Comparison of ENCODE assay signal across 8 mouse cellular contexts in the genomic region with DNA sequence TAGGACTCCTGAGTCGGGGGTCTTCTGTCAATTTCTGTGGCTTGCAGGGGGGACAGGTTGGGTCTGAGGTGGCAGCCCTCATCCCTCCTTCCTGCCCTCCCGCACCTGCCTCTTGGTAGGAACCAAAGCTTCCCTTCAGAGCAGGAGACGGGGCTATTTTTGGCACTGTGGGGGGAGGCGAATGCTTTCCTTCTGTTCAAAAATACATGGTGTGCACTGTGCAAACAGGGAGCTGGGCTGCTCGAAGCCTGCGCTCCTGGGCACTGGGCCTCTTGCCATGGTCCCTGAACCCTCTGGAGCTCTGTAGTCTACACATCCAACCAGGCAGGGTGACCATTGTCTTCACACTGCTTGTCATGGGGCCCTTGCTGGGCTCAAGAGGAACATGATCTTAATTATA. TPM values are rescaled to one million over a fixed set of nuclear protein-coding genes. Genes with fewer than 3 reads are reported as not detected.
DNase-seq lines count a peak whose midpoint lies in the region; ATAC-seq and TF ChIP-seq lines count a peak whose summit lies in the region.

No protein-coding gene starts in this region.

- no peak for TF ChIP-seq POLR2A in limb, embryonic 14.5 days (IDR thresholded peaks at IDR 0.05; ENCODE audit: borderline replicate concordance, extremely low read depth, insufficient read depth, insufficient read length)

- H3K9me3 ChIP-seq in kidney, embryonic 15.5 days (replicated peaks) = no peaks in the 10 kb centered on the region
- no peaks in the 10 kb centered on the region for H3K9me3 ChIP-seq in limb, embryonic 14.5 days (ENCODE audit: control insufficient read depth, low read length)

- H3K4me2 ChIP-seq in kidney, embryonic 15.5 days = peak overlapping the region; percentile 49; the same call in 1 of the 2 replicates
- peak overlapping the region; percentile 30; the same call in 1 of the 2 replicates for H3K4me2 ChIP-seq in limb, embryonic 14.5 days (replicated peaks; ENCODE audit: low read depth, low read length, severe bottlenecking)

- DNase-seq in kidney, postnatal 25 days = no peak
- peak; percentile 75 to 81 for DNase-seq in cerebellum, postnatal 14 days
- DNase-seq in heart, postnatal 4 days = peak; percentile 37
- no peak for DNase-seq in limb, embryonic 14.5 days (ENCODE audit: low spot score)
- DNase-seq in adipocyte (ENCODE audit: low spot score) = no peak
- DNase-seq in adrenal gland, postnatal 4 days (ENCODE audit: low spot score in 2 of 2) = no peak

- H3K4me3 ChIP-seq in kidney, embryonic 15.5 days (replicated peaks) = no peak overlapping the region
- H3K4me3 ChIP-seq in limb, embryonic 14.5 days (replicated peaks; ENCODE audit: low read length) = no peak overlapping the region

- no peaks in the 10 kb centered on the region for H3K27me3 ChIP-seq in kidney, embryonic 15.5 days
- no peaks in the 10 kb centered on the region for H3K27me3 ChIP-seq in limb, embryonic 14.5 days (ENCODE audit: control insufficient read depth, insufficient read depth, low read length)

- peak overlapping the region; percentile 94 for H3K27ac ChIP-seq in kidney, embryonic 15.5 days
- H3K27ac ChIP-seq in limb, embryonic 14.5 days (replicated peaks; ENCODE audit: low read depth, low read length) = 0 out of 2 replicates have a peak overlapping the region, but pooled peaks have one; percentile 33

- 0 out of 2 replicates have a peak, but pooled peaks cover under 1% of the 10 kb centered on the region for H3K36me3 ChIP-seq in kidney, embryonic 15.5 days
- no peaks in the 10 kb centered on the region for H3K36me3 ChIP-seq in limb, embryonic 14.5 days (ENCODE audit: control insufficient read depth, insufficient read depth, low read length)

- peaks cover 77% of the 10 kb centered on the region for H3K4me1 ChIP-seq in kidney, embryonic 15.5 days
- peaks cover 42% of the 10 kb centered on the region for H3K4me1 ChIP-seq in limb, embryonic 14.5 days (ENCODE audit: control insufficient read depth, insufficient read depth, low read length)

- WGBS in kidney, embryonic 15.5 days = 66% methylated on average over 6 of the region's 6 CpGs
- WGBS in limb, embryonic 14.5 days = 60% methylated on average over 6 of the region's 6 CpGs

- ATAC-seq in kidney, embryonic 15.5 days (replicated peaks; ENCODE audit: low FRiP score) = no peak
- ATAC-seq in limb, embryonic 14.5 days (ENCODE audit: low FRiP score, low read depth) = no peak
- ATAC-seq in inflammation-experienced regulatory T-cells, adult 6 months = no peak

- no peak overlapping the region for H3K9ac ChIP-seq in kidney, embryonic 15.5 days
- H3K9ac ChIP-seq in limb, embryonic 14.5 days (ENCODE audit: low read depth, low read length, severe bottlenecking) = no peak overlapping the region

RNA-seq across cellular contexts. Expression of gene Ncs1, which starts 11.5 kb away (rescaled TPM):
- 42.0 and 43.2 TPM in 2 replicates for polyA plus RNA-seq in kidney, embryonic 15.5 days (2015; fragmentation: Nextera tagmentation; extraction: Ambion mirVana)
- 10 to 100 TPM; 23.8 to 34.2 TPM for total RNA-seq in heart, postnatal 4 days (2021)
- polyA plus RNA-seq in limb, embryonic 14.5 days (2012; rRNA removed) = 20.5 and 27.3 TPM in 2 replicates
- 45.1 and 46.2 TPM in 2 replicates for polyA plus RNA-seq in limb, embryonic 14.5 days (2014; fragmentation: Nextera tagmentation; extraction: Ambion mirVana)
- polyA plus RNA-seq in inflammation-experienced regulatory T-cells, adult 6 months (2017; shearing (Covaris generic)) = 1 to 10 TPM in 2 of 3 experiments, under 1 TPM in 1; 0.63 to 1.4 (median 1.4) TPM
- 10 to 100 TPM in 1 of 2 experiments, 1 to 10 TPM in 1; 8.0 to 15.4 TPM for total RNA-seq in adrenal gland, postnatal 4 days (2021)

RNA-seq across cellular contexts. Expression of gene Hmcn2, which starts 57.1 kb away (rescaled TPM):
- 0.22 and 0.33 TPM in 2 replicates for polyA plus RNA-seq in kidney, embryonic 15.5 days (2015; fragmentation: Nextera tagmentation; extraction: Ambion mirVana)
- total RNA-seq in heart, postnatal 4 days (2021) = 1 to 10 TPM; 1.7 to 2.9 TPM
- polyA plus RNA-seq in limb, embryonic 14.5 days (2012; rRNA removed) = 0.56 and 0.70 TPM in 2 replicates
- polyA plus RNA-seq in limb, embryonic 14.5 days (2014; fragmentation: Nextera tagmentation; extraction: Ambion mirVana) = 0.12 and 0.23 TPM in 2 replicates
- polyA plus RNA-seq in inflammation-experienced regulatory T-cells, adult 6 months (2017; shearing (Covaris generic)) = under 1 TPM; 0.20 to 0.54 (median 0.38) TPM
- 1 to 10 TPM; 2.7 TPM for total RNA-seq in adrenal gland, postnatal 4 days (2021)

Comparison
In these comparisons a context has a peak if more than half of its experiments do, and no peak if none do; other contexts are left out.
1. DNase-seq: peak in cerebellum, postnatal 14 days (2 of 2) and heart, postnatal 4 days (single experiment); none in kidney, postnatal 25 days (0 of 2), limb, embryonic 14.5 days (single experiment), adipocyte (single experiment) and adrenal gland, postnatal 4 days (0 of 2).
2. RNA of gene Ncs1, which starts 11.5 kb away (polyA plus RNA-seq): 20.5 to 46.2 TPM in limb, embryonic 14.5 days and 42.0 to 43.2 TPM in kidney, embryonic 15.5 days; 0.63 to 1.4 TPM in inflammation-experienced regulatory T-cells, adult 6 months; every median in the first group is over 4 times any median in the second.